Mouse (Mus musculus) forebrain, embryonic 14.5 days (tissue): ENCODE data around the gene Hist2h2ac. TPM values are rescaled to one million over a fixed set of nuclear protein-coding genes. Genes with fewer than 3 reads are reported as not detected.
"Not testable (repeated sequence)": the region's sequence is repeated elsewhere in the genome, so short reads cannot be mapped to it uniquely, and the experiment has no call there.

Experiments used
- ATAC-seq: fragments of 200-750 bp; cut with Nextera tagmentation; 2 replicates; pipeline ENCODE4 v1.8.0; 2017; ENCODE audit warnings: mild to moderate bottlenecking, moderate library complexity
- DNase-seq: peaks from one replicate; pipeline ENCODE4 v3.0.0-alpha.2; 2015; ENCODE audit warnings: low spot score
- H3K27ac ChIP-seq: fragments of 300-500 bp; sonication (generic); 2 replicates; pipeline ENCODE4 v1.5.1; 2014; ENCODE audit warnings: low read depth, mild to moderate bottlenecking, control low read depth, low read length, moderate library complexity
- H3K27me3 ChIP-seq: fragments of 300-500 bp; sonication (generic); replicated peaks from 2 replicates; pipeline ENCODE4 v1.6.1; 2014; ENCODE audit warnings: low read length, control low read depth, mixed read lengths; ENCODE audit not compliant: control insufficient read depth, insufficient read depth
- H3K36me3 ChIP-seq: fragments of 300-500 bp; sonication (generic); 2 replicates; pipeline ENCODE4 v1.6.1; 2014; ENCODE audit warnings: low read length, control low read depth; ENCODE audit not compliant: control insufficient read depth, insufficient read depth
- H3K4me1 ChIP-seq: fragments of 300-500 bp; sonication (generic); 2 replicates; pipeline ENCODE4 v1.6.1; 2014; ENCODE audit warnings: antibody characterized with exemption, low read length, control low read depth; ENCODE audit not compliant: control insufficient read depth, insufficient read depth
- H3K4me2 ChIP-seq: fragments of 300-500 bp; sonication (generic); 2 replicates; pipeline ENCODE4 v1.6.1; 2014; ENCODE audit warnings: mild to moderate bottlenecking, control low read depth, low read length
- H3K4me3 ChIP-seq: fragments of 300-500 bp; sonication (generic); 2 replicates; pipeline ENCODE4 v1.5.1; 2014; ENCODE audit warnings: low read depth, low read length, control low read depth
- H3K9ac ChIP-seq: fragments of 300-500 bp; sonication (generic); 2 replicates; pipeline ENCODE4 v1.6.1; 2014; ENCODE audit warnings: mild to moderate bottlenecking, low read length, control low read depth, moderate library complexity
- H3K9me3 ChIP-seq: fragments of 300-500 bp; sonication (generic); replicated peaks from 2 replicates; pipeline ENCODE4 v1.6.1; 2016; ENCODE audit warnings: low read length, control low read depth, mixed read lengths; ENCODE audit not compliant: control insufficient read depth
- WGBS: fragments of 180-500 bp; shearing (Covaris S2); extraction: QIAGEN DNeasy Blood & Tissue Kit; methylation state at CpG from one replicate; pipeline ENCODE4 v1.1.7; 2014; 5-methylcytosine and 5-hydroxymethylcytosine counted together
- polyA plus RNA-seq: library from polyadenylated mRNA; unstranded; fragments of >200 nt; fragmentation: Nextera tagmentation; extraction: Ambion mirVana; gene quantifications from 2 replicates; pipeline ENCODE4 v1.2.1, GENCODE M21; 2014

Hist2h2ac gene
- polyA plus RNA-seq, 1 experiment from 2014 or later: 7.5 TPM

- Histone ChIP-seq H3K4me1 (peaks cover 17% of the 10 kb centered on the region; the same call in 1 of the 2 replicates), H3K36me3 (no peaks in the 10 kb centered on the region), H3K9me3 (no peaks in the 10 kb centered on the region), H3K4me2 (peak overlapping the region; percentile 69), H3K27ac (peak overlapping the region; percentile 27; the same call in 1 of the 2 replicates), H3K9ac (peak overlapping the region; percentile 79; the same call in 1 of the 2 replicates), H3K27me3 (no peaks in the 10 kb centered on the region), H3K4me3 (no peak overlapping the region)
- ATAC-seq: no peak
- 80% methylated on average over 7 of the region's 7 CpGs for WGBS
- DNase-seq: no peak
Observed at GRCm38 (mm10) chr3:96243921-96244572, 23.4 kb upstream of the Hist2h2ac start.

GRCm38 (mm10) chr3:96240799-96241197 is 20.1 kb upstream of the Hist2h2ac start:
- H3K4me3 ChIP-seq: peak overlapping the region; percentile 19; the same call in 1 of the 2 replicates
- DNase-seq: no peak
- 70% methylated on average over 9 of the region's 9 CpGs for WGBS
- no peaks in the 10 kb centered on the region for H3K27me3 ChIP-seq
- H3K36me3 ChIP-seq: no peaks in the 10 kb centered on the region
- ATAC-seq: no peak
- peak overlapping the region; percentile 56 for H3K9ac ChIP-seq
- H3K4me1 ChIP-seq: peaks cover 25% of the 10 kb centered on the region; the same call in 1 of the 2 replicates
- no peaks in the 10 kb centered on the region for H3K9me3 ChIP-seq
- peak overlapping the region; percentile 79 for H3K27ac ChIP-seq
- peak overlapping the region; percentile 50 for H3K4me2 ChIP-seq

GRCm38 (mm10) chr3:96239949-96240798 is 19.5 kb upstream of the Hist2h2ac start, which contains the start of gene Hist2h2aa2:
Hist2h2aa2 (minus strand) TSS chr3:96240276.
- not testable (repeated sequence) for H3K27me3 ChIP-seq, H3K9me3 ChIP-seq, H3K36me3 ChIP-seq
- Histone ChIP-seq H3K4me1 (peaks cover 25% of the 10 kb centered on the region; the same call in 1 of the 2 replicates), H3K27ac (peak within 1 kb of the TSS; percentile 79), H3K4me3 (peak within 1 kb of the TSS; percentile 22), H3K4me2 (peak within 1 kb of the TSS; percentile 50), H3K9ac (peak within 1 kb of the TSS; percentile 56)
- DNase-seq: peak; percentile 73
- WGBS: 6% methylated on average over 16 of the region's 85 CpGs
- peak; percentile 86 for ATAC-seq

GRCm38 (mm10) chr3:96238954-96239793 is 18.5 kb upstream of the Hist2h2ac start, which contains the start of gene Hist2h3c2:
Hist2h3c2 (minus strand) TSS chr3:96239127.
- Histone ChIP-seq H3K9ac (peak within 1 kb of the TSS; percentile 74), H3K4me1 (peaks cover 20% of the 10 kb centered on the region; the same call in 1 of the 2 replicates), H3K27ac (peak within 1 kb of the TSS; percentile 66), H3K4me2 (peak within 1 kb of the TSS; percentile 57), H3K4me3 (peak within 1 kb of the TSS; percentile 37)
- DNase-seq, H3K36me3 ChIP-seq, H3K27me3 ChIP-seq, H3K9me3 ChIP-seq: not testable (repeated sequence)
- ATAC-seq: peak; percentile 88
- WGBS: 0% methylated on average over 17 of the region's 68 CpGs

GRCm38 (mm10) chr3:96237904-96238511 is 17.3 kb upstream of the Hist2h2ac start:
- ATAC-seq (no peak), DNase-seq (no peak)
- Histone ChIP-seq H3K4me3 (peak overlapping the region; percentile 37), H3K9me3 (no peaks in the 10 kb centered on the region), H3K27ac (peak overlapping the region; percentile 66), H3K4me1 (peaks cover 16% of the 10 kb centered on the region; the same call in 1 of the 2 replicates), H3K36me3 (no peaks in the 10 kb centered on the region), H3K9ac (peak overlapping the region; percentile 74), H3K4me2 (peak overlapping the region; percentile 57), H3K27me3 (no peaks in the 10 kb centered on the region)
- under 1% methylated on average over 12 of the region's 12 CpGs for WGBS

GRCm38 (mm10) chr3:96237335-96237903 is 16.7 kb upstream of the Hist2h2ac start:
- H3K9me3 ChIP-seq: no peaks in the 10 kb centered on the region
- DNase-seq (no peak), ATAC-seq (no peak)
- H3K36me3 ChIP-seq: no peaks in the 10 kb centered on the region
- peak overlapping the region; percentile 74 for H3K9ac ChIP-seq
- WGBS: 17% methylated on average over 7 of the region's 7 CpGs
- H3K27ac ChIP-seq: no peak overlapping the region
- H3K4me3 ChIP-seq: peak overlapping the region; percentile 37
- H3K4me1 ChIP-seq: peaks cover 16% of the 10 kb centered on the region; the same call in 1 of the 2 replicates
- peak overlapping the region; percentile 57 for H3K4me2 ChIP-seq
- no peaks in the 10 kb centered on the region for H3K27me3 ChIP-seq

GRCm38 (mm10) chr3:96236834-96237334 is 16.2 kb upstream of the Hist2h2ac start:
- Histone ChIP-seq H3K9ac (peak overlapping the region; percentile 74), H3K27me3 (no peaks in the 10 kb centered on the region), H3K4me3 (peak overlapping the region; percentile 37), H3K9me3 (no peaks in the 10 kb centered on the region), H3K4me2 (peak overlapping the region; percentile 57), H3K4me1 (peaks cover 16% of the 10 kb centered on the region; the same call in 1 of the 2 replicates), H3K27ac (no peak overlapping the region), H3K36me3 (no peaks in the 10 kb centered on the region)
- ATAC-seq (no peak), DNase-seq (no peak)
- WGBS: 84% methylated on average over 4 of the region's 4 CpGs
